Mouse (Mus musculus): Measurements from ENCODE around the gene Clec4a1. TPM values are rescaled to one million over a fixed set of nuclear protein-coding genes. Genes with fewer than 3 reads are reported as not detected.

Gene Clec4a1
- polyA plus RNA-seq (2012; rRNA removed), result 0.96 and 0.99 TPM in 2 replicates

DNA sequence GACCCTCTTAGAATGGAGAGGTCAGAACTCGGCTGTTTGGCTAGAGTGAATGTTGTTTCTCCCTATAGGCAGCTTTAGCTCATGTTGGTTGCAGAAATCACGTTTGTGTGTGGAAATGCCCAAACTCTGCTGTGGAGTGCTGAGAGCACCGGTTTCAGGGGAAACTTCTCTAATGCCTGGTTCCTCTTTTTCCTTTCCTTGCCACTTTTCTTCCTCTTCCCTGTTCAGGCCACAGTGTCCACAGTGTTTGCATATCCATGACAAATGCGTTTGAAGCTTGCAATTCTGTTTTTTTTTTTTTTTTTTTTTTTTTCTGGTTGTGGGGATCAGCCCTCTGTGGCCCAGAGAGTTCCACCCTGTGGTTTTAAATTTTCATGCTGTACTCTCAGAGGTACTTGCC lies at the start of gene Clec4a1:
Gene Clec4a1 (plus strand): TSS at position 398 of the 400 bp plus-strand sequence.

DNA sequence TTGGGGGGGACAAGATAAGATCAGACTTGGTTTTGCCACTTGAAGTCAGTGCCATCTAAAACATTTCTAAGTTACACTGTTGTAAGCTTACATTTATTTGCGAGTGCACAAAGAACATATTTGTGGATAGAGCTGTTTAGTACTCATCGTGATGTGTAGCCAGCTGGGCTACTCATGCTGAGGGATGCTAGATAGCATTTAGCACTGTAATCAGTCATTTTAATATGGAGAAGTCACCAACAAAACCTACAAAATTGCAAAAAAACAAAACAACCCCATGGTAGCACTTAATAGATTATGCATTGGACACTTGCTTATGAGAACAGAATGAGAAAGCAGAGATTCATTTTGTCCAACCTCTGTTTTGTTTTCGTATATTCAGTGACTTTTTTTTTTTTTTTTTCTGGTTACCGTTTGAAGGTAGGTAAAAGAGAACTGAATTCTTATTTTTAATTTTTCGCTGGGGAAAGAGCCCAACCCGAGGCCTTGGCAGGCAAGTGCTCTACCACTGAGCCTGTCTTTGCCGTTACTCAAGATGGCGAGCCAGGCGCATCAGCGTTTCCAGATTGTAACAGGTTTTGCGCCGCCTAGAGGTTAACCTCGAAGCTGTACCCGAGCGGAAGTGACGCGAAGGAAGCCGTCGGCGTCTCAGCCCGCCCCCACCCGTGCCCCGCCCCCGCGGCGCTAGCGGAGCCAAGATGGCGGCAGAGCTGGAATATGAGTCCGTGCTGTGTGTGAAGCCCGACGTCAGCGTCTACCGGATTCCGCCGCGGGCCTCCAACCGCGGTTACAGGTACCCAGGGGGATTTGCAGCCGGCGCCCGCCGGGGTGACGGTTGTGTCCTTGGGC lies 47.6 kb upstream of the Clec4a1 start, which contains the start of gene Necap1:
Gene Necap1 (plus strand): TSS at position 604 of the 849 bp plus-strand sequence.

DNA sequence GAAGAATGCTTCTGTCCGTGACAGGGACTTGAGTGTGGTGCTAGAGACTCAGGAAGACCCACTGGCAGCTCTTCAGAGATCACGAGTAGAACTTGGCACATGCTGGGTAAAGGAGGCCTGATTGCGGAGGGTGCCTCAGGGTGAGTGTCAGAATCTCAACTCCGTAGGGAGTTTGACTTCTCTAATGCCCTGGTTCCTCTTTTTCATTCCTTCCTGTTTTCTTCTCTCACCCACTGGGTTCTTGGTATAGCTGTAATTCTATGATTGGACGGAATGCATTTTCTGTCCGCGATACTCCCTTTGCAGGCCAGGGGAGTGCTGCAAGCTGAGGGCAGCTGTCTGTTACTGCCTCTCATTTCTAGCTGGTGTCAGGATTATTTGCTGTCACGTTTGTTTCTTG lies 30.8 kb downstream of the Clec4a1 start, which contains the start of gene Clec4a3:
Gene Clec4a3 (plus strand): TSS at position 115 of the 400 bp plus-strand sequence.

Other genes with a start within 250 kb of the Clec4a1 start
- gene Nanog, start 214.4 kb upstream of the Clec4a1 start, polyA plus RNA-seq (2012; rRNA removed), result 0.14 and 0.43 TPM in 2 replicates
- 14.9 and 19.4 TPM in 2 replicates for gene Slc2a3, start 120.2 kb upstream of the Clec4a1 start, polyA plus RNA-seq (2012; rRNA removed)
- gene Foxj2, start 101.9 kb upstream of the Clec4a1 start, polyA plus RNA-seq (2012; rRNA removed), result 3.9 and 6.4 TPM in 2 replicates
- 1.1 and 2.0 TPM in 2 replicates for gene C3ar1, start 65.7 kb upstream of the Clec4a1 start, polyA plus RNA-seq (2012; rRNA removed)
- gene Necap1, start 47.4 kb upstream of the Clec4a1 start, polyA plus RNA-seq (2012; rRNA removed), result 22.8 and 42.8 TPM in 2 replicates
- 0.25 and 0.30 TPM in 2 replicates for gene Clec4a3, start 30.7 kb downstream of the Clec4a1 start, polyA plus RNA-seq (2012; rRNA removed)
- gene Clec4a4, start 68.5 kb downstream of the Clec4a1 start, polyA plus RNA-seq (2012; rRNA removed), result not detected in 2 replicates
- gene Clec4b1, start 128.1 kb downstream of the Clec4a1 start, polyA plus RNA-seq (2012; rRNA removed), result not detected in 2 replicates
- gene Clec4a2, start 184.6 kb downstream of the Clec4a1 start, polyA plus RNA-seq (2012; rRNA removed), result 0.98 and 1.2 TPM in 2 replicates